23 mouse cellular contexts compared by ENCODE assay signal in genomic region chr6:99004255-99004997, GRCm38 (mm10).
DNase-seq lines count a peak whose midpoint lies in the region; ATAC-seq and TF ChIP-seq lines count a peak whose summit lies in the region.
"Had no signal": no experiment of that assay in that cellular context is flagged by ENCODE, and none has a peak within 500 bp of the region (broad histone marks: within the 10 kb centered on the region; RNA-seq: fewer than 3 reads in every experiment).

No protein-coding gene starts in this region.

- H3K9me3 ChIP-seq in forebrain, embryonic 12.5 days = peaks cover 5% of the 10 kb centered on the region; the same call in 1 of the 2 replicates
- H3K9me3 ChIP-seq in forebrain, postnatal 0 days (ENCODE audit: low read length) = no peaks in the 10 kb centered on the region
- H3K9me3 ChIP-seq in hindbrain, embryonic 12.5 days (replicated peaks) = peaks cover 3% of the 10 kb centered on the region; the same call in 1 of the 2 replicates
- H3K9me3 ChIP-seq in hindbrain, embryonic 14.5 days (ENCODE audit: control insufficient read depth, low read length) = 0 out of 2 replicates have a peak, but pooled peaks cover 3% of the 10 kb centered on the region
- peaks cover 5% of the 10 kb centered on the region; the same call in 1 of the 2 replicates for H3K9me3 ChIP-seq in midbrain, embryonic 14.5 days (ENCODE audit: control insufficient read depth, low read length)
- H3K9me3 ChIP-seq in midbrain, embryonic 16.5 days (replicated peaks; ENCODE audit: control insufficient read depth, low read length, poor library complexity, severe bottlenecking) = no peaks in the 10 kb centered on the region
- H3K9me3 ChIP-seq: heart, embryonic 15.5 days had no signal

- H3K4me2 ChIP-seq in forebrain, embryonic 12.5 days = no peak overlapping the region
- H3K4me2 ChIP-seq in forebrain, postnatal 0 days (ENCODE audit: low read depth) = no peak overlapping the region
- no peak overlapping the region for H3K4me2 ChIP-seq in hindbrain, embryonic 12.5 days (replicated peaks)
- H3K4me2 ChIP-seq in hindbrain, embryonic 14.5 days (replicated peaks) = no peak overlapping the region
- H3K4me2 ChIP-seq in midbrain, embryonic 14.5 days (ENCODE audit: low read length) = no peak overlapping the region
- no peak overlapping the region for H3K4me2 ChIP-seq in midbrain, embryonic 16.5 days (ENCODE audit: low read length)
- H3K4me2 ChIP-seq: heart, embryonic 15.5 days had no signal

- no peak for DNase-seq in forebrain, postnatal 0 days
- DNase-seq in hindbrain, embryonic 14.5 days (ENCODE audit: low spot score) = no peak
- DNase-seq in midbrain, embryonic 14.5 days = peak; percentile 52
- DNase-seq in ovary, postnatal 14 days (ENCODE audit: low spot score) = no peak
- DNase-seq: adrenal gland, postnatal 14 days; cerebellum, adult 18-20 months; cerebellum, adult 9-11 months; cerebellum, postnatal 36 days; gastrocnemius, postnatal 36 days; heart, adult 18-20 months; heart, postnatal 14 days had no signal

- no peak overlapping the region for H3K4me3 ChIP-seq in forebrain, embryonic 12.5 days (replicated peaks)
- H3K4me3 ChIP-seq in forebrain, postnatal 0 days (ENCODE audit: low read depth, low read length) = no peak overlapping the region
- no peak overlapping the region for H3K4me3 ChIP-seq in hindbrain, embryonic 12.5 days
- H3K4me3 ChIP-seq in hindbrain, embryonic 14.5 days (replicated peaks; ENCODE audit: low read length) = no peak overlapping the region
- no peak overlapping the region for H3K4me3 ChIP-seq in midbrain, embryonic 14.5 days (replicated peaks; ENCODE audit: low read depth, low read length)
- no peak overlapping the region for H3K4me3 ChIP-seq in midbrain, embryonic 16.5 days (ENCODE audit: low read depth, low read length)
- H3K4me3 ChIP-seq: embryonic facial prominence, embryonic 10.5 days; heart, embryonic 10.5 days; heart, embryonic 15.5 days; hindbrain, embryonic 10.5 days had no signal

- peak; percentile 58; the same call in 1 of the 2 replicates for ATAC-seq in forebrain, embryonic 12.5 days (ENCODE audit: low FRiP score)
- no peak for ATAC-seq in forebrain, postnatal 0 days
- peak; percentile 14; the same call in 1 of the 2 replicates for ATAC-seq in hindbrain, embryonic 12.5 days (ENCODE audit: low FRiP score)
- no peak for ATAC-seq in hindbrain, embryonic 14.5 days (ENCODE audit: low FRiP score)
- no peak for ATAC-seq in midbrain, embryonic 14.5 days (ENCODE audit: low FRiP score, low TSS enrichment)
- ATAC-seq in midbrain, embryonic 16.5 days = no peak
- ATAC-seq: activated CD4-positive, CD25-positive, alpha-beta regulatory T cell, adult 4 months; inflammation-experienced regulatory T-cells, adult 6 months; intestine, postnatal 0 days; Patski had no signal

- peaks cover 23% of the 10 kb centered on the region; the same call in 1 of the 2 replicates for H3K27me3 ChIP-seq in forebrain, embryonic 12.5 days
- no peaks in the 10 kb centered on the region for H3K27me3 ChIP-seq in forebrain, postnatal 0 days (ENCODE audit: insufficient read depth, low read length)
- peaks cover 4% of the 10 kb centered on the region; the same call in 1 of the 2 replicates for H3K27me3 ChIP-seq in hindbrain, embryonic 12.5 days
- 0 out of 2 replicates have a peak, but pooled peaks cover 4% of the 10 kb centered on the region for H3K27me3 ChIP-seq in hindbrain, embryonic 14.5 days (ENCODE audit: control insufficient read depth, insufficient read depth, low read length)
- H3K27me3 ChIP-seq in midbrain, embryonic 14.5 days (ENCODE audit: control insufficient read depth, insufficient read depth, low read length) = no peaks in the 10 kb centered on the region; the same call in 1 of the 2 replicates
- no peaks in the 10 kb centered on the region for H3K27me3 ChIP-seq in midbrain, embryonic 16.5 days (ENCODE audit: control insufficient read depth, insufficient read depth, low read depth, low read length)
- H3K27me3 ChIP-seq: CH12.LX; heart, embryonic 15.5 days; Patski had no signal

- no peak overlapping the region for H3K27ac ChIP-seq in forebrain, embryonic 12.5 days
- H3K27ac ChIP-seq in forebrain, postnatal 0 days (ENCODE audit: low read depth, low read length) = no peak overlapping the region; the same call in 1 of the 2 replicates
- H3K27ac ChIP-seq in hindbrain, embryonic 12.5 days = 0 out of 2 replicates have a peak overlapping the region, but pooled peaks have one; percentile 23
- H3K27ac ChIP-seq in hindbrain, embryonic 14.5 days = no peak overlapping the region
- H3K27ac ChIP-seq in midbrain, embryonic 14.5 days (replicated peaks; ENCODE audit: low read depth, low read length) = 0 out of 2 replicates have a peak overlapping the region, but pooled peaks have one; percentile 38
- no peak overlapping the region for H3K27ac ChIP-seq in midbrain, embryonic 16.5 days (ENCODE audit: low read length)
- H3K27ac ChIP-seq: embryonic facial prominence, embryonic 10.5 days; heart, embryonic 10.5 days; heart, embryonic 15.5 days; hindbrain, embryonic 10.5 days had no signal

- H3K9ac ChIP-seq in forebrain, embryonic 12.5 days = no peak overlapping the region
- H3K9ac ChIP-seq in forebrain, postnatal 0 days = no peak overlapping the region
- H3K9ac ChIP-seq in hindbrain, embryonic 12.5 days = no peak overlapping the region
- no peak overlapping the region for H3K9ac ChIP-seq in hindbrain, embryonic 14.5 days
- no peak overlapping the region for H3K9ac ChIP-seq in midbrain, embryonic 14.5 days (replicated peaks; ENCODE audit: low read length)
- H3K9ac ChIP-seq in midbrain, embryonic 16.5 days (ENCODE audit: low read depth, low read length) = no peak overlapping the region
- H3K9ac ChIP-seq: heart, embryonic 15.5 days had no signal

- WGBS in forebrain, embryonic 12.5 days = 40% methylated on average over 12 of the region's 12 CpGs
- WGBS in forebrain, postnatal 0 days = 31% methylated on average over 12 of the region's 12 CpGs
- WGBS in hindbrain, embryonic 12.5 days = 54% methylated on average over 12 of the region's 12 CpGs
- WGBS in hindbrain, embryonic 14.5 days = 39% methylated on average over 12 of the region's 12 CpGs
- WGBS in midbrain, embryonic 14.5 days = 37% methylated on average over 12 of the region's 12 CpGs
- WGBS in midbrain, embryonic 16.5 days = 34% methylated on average over 12 of the region's 12 CpGs

- TF ChIP-seq CTCF in forebrain, postnatal 0 days (IDR thresholded peaks at IDR 0.05; ENCODE audit: low read depth) = no peak

- peaks cover 30% of the 10 kb centered on the region for H3K36me3 ChIP-seq in forebrain, embryonic 12.5 days (replicated peaks)
- H3K36me3 ChIP-seq in forebrain, postnatal 0 days (ENCODE audit: insufficient read depth) = peaks cover 7% of the 10 kb centered on the region
- peaks cover 21% of the 10 kb centered on the region for H3K36me3 ChIP-seq in hindbrain, embryonic 12.5 days
- H3K36me3 ChIP-seq in hindbrain, embryonic 14.5 days (replicated peaks; ENCODE audit: control insufficient read depth, insufficient read depth) = peaks cover 9% of the 10 kb centered on the region; the same call in 1 of the 2 replicates
- H3K36me3 ChIP-seq in midbrain, embryonic 14.5 days (ENCODE audit: control insufficient read depth, insufficient read depth, low read length) = peaks cover 18% of the 10 kb centered on the region
- H3K36me3 ChIP-seq in midbrain, embryonic 16.5 days (ENCODE audit: control insufficient read depth, insufficient read depth, low read length) = 0 out of 2 replicates have a peak, but pooled peaks cover 4% of the 10 kb centered on the region

- H3K4me1 ChIP-seq in forebrain, embryonic 12.5 days = peaks cover 33% of the 10 kb centered on the region
- H3K4me1 ChIP-seq in forebrain, postnatal 0 days (ENCODE audit: insufficient read depth) = peaks cover 6% of the 10 kb centered on the region
- H3K4me1 ChIP-seq in hindbrain, embryonic 12.5 days = peaks cover 22% of the 10 kb centered on the region
- peaks cover 18% of the 10 kb centered on the region; the same call in 1 of the 2 replicates for H3K4me1 ChIP-seq in hindbrain, embryonic 14.5 days (replicated peaks; ENCODE audit: control insufficient read depth, insufficient read depth, low read length)
- peaks cover 21% of the 10 kb centered on the region for H3K4me1 ChIP-seq in midbrain, embryonic 14.5 days (ENCODE audit: control insufficient read depth, insufficient read depth, low read length)
- peaks cover 15% of the 10 kb centered on the region for H3K4me1 ChIP-seq in midbrain, embryonic 16.5 days (ENCODE audit: control insufficient read depth, insufficient read depth, low read length)

Comparison
In these comparisons a context has a peak if more than half of its experiments do, and no peak if none do; other contexts are left out.
1. ATAC-seq: peak in forebrain, embryonic 12.5 days (single experiment) and hindbrain, embryonic 12.5 days (single experiment); none in forebrain, postnatal 0 days (single experiment), hindbrain, embryonic 14.5 days (single experiment), midbrain, embryonic 14.5 days (single experiment) and midbrain, embryonic 16.5 days (single experiment).
2. H3K27ac ChIP-seq: peak in hindbrain, embryonic 12.5 days (single experiment) and midbrain, embryonic 14.5 days (single experiment); none in forebrain, embryonic 12.5 days (single experiment), forebrain, postnatal 0 days (single experiment), hindbrain, embryonic 14.5 days (single experiment) and midbrain, embryonic 16.5 days (single experiment).